Mouse (Mus musculus) E14TG2a.4 (cell line): ENCODE measurements around the gene Arid3a.

Experiments used
- H3K27me3 ChIP-seq: 2 replicates; pipeline ENCODE4 v1.6.1; 2014; ENCODE audit warnings: low read length, control low read depth; ENCODE audit not compliant: insufficient read depth
- H3K36me3 ChIP-seq: 2 replicates; pipeline ENCODE4 v1.6.1; 2014; ENCODE audit warnings: low read length, control low read depth; ENCODE audit not compliant: insufficient read depth
- H3K4me1 ChIP-seq: replicated peaks from 2 replicates; pipeline ENCODE4 v1.6.1; 2014; ENCODE audit warnings: low read depth, low read length, control low read depth
- H3K4me3 ChIP-seq: replicated peaks from 2 replicates; pipeline ENCODE4 v1.5.1; 2014; ENCODE audit warnings: mild to moderate bottlenecking, low read length
- H3K9me3 ChIP-seq: 2 replicates; pipeline ENCODE4 v1.6.1; 2014; ENCODE audit warnings: low read length, control low read depth
- CTCF ChIP-seq: conservative IDR thresholded peaks from 2 replicates; pipeline ENCODE4 v1.5.1; 2014; ENCODE audit warnings: low read length
- NANOG ChIP-seq: IDR thresholded peaks from 2 replicates; pipeline ENCODE4 v1.6.1; 2014; ENCODE audit warnings: borderline replicate concordance, low read length, mixed read lengths
- POU5F1 ChIP-seq: IDR thresholded peaks from 2 replicates; pipeline ENCODE4 v1.6.1; 2014; ENCODE audit warnings: low read length, borderline replicate concordance

Gene Arid3a

GRCm38 (mm10) chr10:79914131-79914947, 12.5 kb upstream of the Arid3a start:
- H3K9me3 ChIP-seq: no peaks in the 10 kb centered on the region
- no peak overlapping the region for H3K4me3 ChIP-seq
- peaks cover 23% of the 10 kb centered on the region for H3K27me3 ChIP-seq
- peaks cover 65% of the 10 kb centered on the region for H3K4me1 ChIP-seq
- H3K36me3 ChIP-seq: peaks cover 15% of the 10 kb centered on the region
- no peak for TF ChIP-seq NANOG
- no peak for TF ChIP-seq POU5F1
- no peak for TF ChIP-seq CTCF

- Histone ChIP-seq H3K9me3 (no peaks in the 10 kb centered on the region), H3K4me3 (no peak overlapping the region), H3K36me3 (peaks cover 15% of the 10 kb centered on the region), H3K27me3 (peaks cover 27% of the 10 kb centered on the region), H3K4me1 (peaks cover 65% of the 10 kb centered on the region)
- TF ChIP-seq NANOG: no peak
Observed at GRCm38 (mm10) chr10:79914948-79915596, 11.8 kb upstream of the Arid3a start.

GRCm38 (mm10) chr10:79916081-79916480, 10.8 kb upstream of the Arid3a start:
- H3K9me3 ChIP-seq: no peaks in the 10 kb centered on the region
- H3K4me1 ChIP-seq: peaks cover 73% of the 10 kb centered on the region
- peaks cover 8% of the 10 kb centered on the region for H3K36me3 ChIP-seq
- TF ChIP-seq CTCF (no peak), POU5F1 (no peak), NANOG (no peak)
- H3K27me3 ChIP-seq: peaks cover 38% of the 10 kb centered on the region
- peak overlapping the region; percentile 84 for H3K4me3 ChIP-seq

- Histone ChIP-seq H3K9me3 (no peaks in the 10 kb centered on the region), H3K36me3 (peaks cover under 1% of the 10 kb centered on the region), H3K4me1 (peaks cover 74% of the 10 kb centered on the region), H3K4me3 (peak within 1 kb of the TSS; percentile 84), H3K27me3 (peaks cover 46% of the 10 kb centered on the region)
- no peak for TF ChIP-seq NANOG
- TF ChIP-seq CTCF: no peak
- TF ChIP-seq POU5F1: no peak
Observed at GRCm38 (mm10) chr10:79916808-79917531, 9.9 kb upstream of the Arid3a start, which contains the start of gene Kiss1r. Gene Kiss1r, plus strand, starts transcription at chr10:79916971.

GRCm38 (mm10) chr10:79917532-79918100, 9.2 kb upstream of the Arid3a start:
- Histone ChIP-seq H3K36me3 (no peaks in the 10 kb centered on the region; the same call in 1 of the 2 replicates), H3K4me3 (peak overlapping the region; percentile 84)

GRCm38 (mm10) chr10:79918231-79919078, 8.4 kb upstream of the Arid3a start:
- Histone ChIP-seq H3K9me3 (no peaks in the 10 kb centered on the region), H3K4me1 (peaks cover 78% of the 10 kb centered on the region), H3K4me3 (peak overlapping the region; percentile 65), H3K27me3 (peaks cover 61% of the 10 kb centered on the region), H3K36me3 (no peaks in the 10 kb centered on the region; the same call in 1 of the 2 replicates)
- TF ChIP-seq CTCF: no peak
- TF ChIP-seq POU5F1: no peak
- TF ChIP-seq NANOG: no peak

More at GRCm38 (mm10) chr10:79917532-79918100, 9.2 kb upstream of the Arid3a start:
- H3K27me3 ChIP-seq: peaks cover 53% of the 10 kb centered on the region
- no peaks in the 10 kb centered on the region for H3K9me3 ChIP-seq
- H3K4me1 ChIP-seq: peaks cover 74% of the 10 kb centered on the region
- TF ChIP-seq POU5F1 (no peak), CTCF (no peak), NANOG (no peak)

GRCm38 (mm10) chr10:79919251-79919849, 7.5 kb upstream of the Arid3a start:
- Histone ChIP-seq H3K4me3 (peak overlapping the region; percentile 69), H3K36me3 (no peaks in the 10 kb centered on the region; the same call in 1 of the 2 replicates), H3K27me3 (peaks cover 65% of the 10 kb centered on the region), H3K4me1 (peaks cover 86% of the 10 kb centered on the region), H3K9me3 (no peaks in the 10 kb centered on the region)
- no peak for TF ChIP-seq CTCF
- TF ChIP-seq NANOG: no peak
- no peak for TF ChIP-seq POU5F1
